ENCODE assay signal across 23 mouse cellular contexts in genomic region chr14:97982676-97983075, GRCm38 (mm10).
A peak's percentile ranks its signal among the peaks of the same experiment; 100 is the strongest.
DNase-seq lines count a peak whose midpoint lies in the region; ATAC-seq lines count a peak whose summit lies in the region.
"Had no signal": no experiment of that assay in that cellular context is flagged by ENCODE, and none has a peak within 500 bp of the region (broad histone marks: within the 10 kb centered on the region; RNA-seq: fewer than 3 reads in every experiment).

No protein-coding gene starts in this region.

- no peaks in the 10 kb centered on the region for H3K36me3 ChIP-seq in kidney, embryonic 14.5 days (ENCODE audit: control insufficient read depth, insufficient read depth, low read length)
- H3K36me3 ChIP-seq in kidney, embryonic 16.5 days (ENCODE audit: insufficient read depth, low read length), result no peaks in the 10 kb centered on the region
- H3K36me3 ChIP-seq: embryonic facial prominence, embryonic 10.5 days; embryonic facial prominence, embryonic 12.5 days; forebrain, embryonic 15.5 days; G1E had no signal

- no peak overlapping the region for H3K4me2 ChIP-seq in kidney, embryonic 14.5 days (replicated peaks; ENCODE audit: low read depth, low read length)
- H3K4me2 ChIP-seq in kidney, embryonic 16.5 days (replicated peaks; ENCODE audit: low read depth, low read length), result peak overlapping the region; percentile 23; the same call in 1 of the 2 replicates
- H3K4me2 ChIP-seq: embryonic facial prominence, embryonic 12.5 days; forebrain, embryonic 13.5 days; forebrain, embryonic 15.5 days had no signal

- peak overlapping the region; percentile 51; the same call in 1 of the 2 replicates for H3K27ac ChIP-seq in kidney, embryonic 14.5 days (ENCODE audit: low read depth, low read length)
- H3K27ac ChIP-seq in kidney, embryonic 16.5 days (ENCODE audit: low read length), result peak overlapping the region; percentile 72; the same call in 1 of the 2 replicates
- H3K27ac ChIP-seq: embryonic facial prominence, embryonic 12.5 days; forebrain, embryonic 13.5 days; forebrain, embryonic 15.5 days had no signal

- no peak for DNase-seq in kidney, postnatal 36 days
- DNase-seq in kidney, adult 18-20 months, result no peak
- peak; percentile 13 for DNase-seq in gonadal fat pad, adult 2 months (ENCODE audit: low read depth)
- DNase-seq: adrenal gland, adult 8-10 months; adrenal gland, postnatal 14 days; adrenal gland, postnatal 36 days; B cell, adult 2 months; cerebellum, adult 11-12 months; cerebellum, adult 2 months; cerebellum, adult 9-10 months; cerebellum, postnatal 10 days; cerebellum, postnatal 25 days had no signal

- peaks cover 29% of the 10 kb centered on the region for H3K4me1 ChIP-seq in kidney, embryonic 14.5 days (ENCODE audit: control insufficient read depth, insufficient read depth, low read length)
- peaks cover 34% of the 10 kb centered on the region for H3K4me1 ChIP-seq in kidney, embryonic 16.5 days (ENCODE audit: insufficient read depth, low read length)
- H3K4me1 ChIP-seq: forebrain, embryonic 15.5 days had no signal

- peak; percentile 83 for ATAC-seq in kidney, embryonic 14.5 days (ENCODE audit: low FRiP score, low TSS enrichment)
- peak; percentile 75; the same call in 1 of the 2 replicates for ATAC-seq in kidney, embryonic 16.5 days (ENCODE audit: low FRiP score, low TSS enrichment)
- ATAC-seq: activated CD4-positive, CD25-positive, alpha-beta regulatory T cell, adult 4 months; CD4-positive, CD25-positive, alpha-beta regulatory T cell, adult 4 months; forebrain, embryonic 13.5 days; forebrain, embryonic 15.5 days; Patski had no signal

- no peak overlapping the region for H3K4me3 ChIP-seq in kidney, embryonic 14.5 days (ENCODE audit: low read length)
- H3K4me3 ChIP-seq in kidney, embryonic 16.5 days (ENCODE audit: low read length), result no peak overlapping the region
- H3K4me3 ChIP-seq: embryonic facial prominence, embryonic 10.5 days; embryonic facial prominence, embryonic 12.5 days; forebrain, embryonic 13.5 days; forebrain, embryonic 15.5 days had no signal

- H3K27me3 ChIP-seq in kidney, embryonic 14.5 days (ENCODE audit: control insufficient read depth, insufficient read depth, low read length), result no peaks in the 10 kb centered on the region
- H3K27me3 ChIP-seq in kidney, embryonic 16.5 days (ENCODE audit: insufficient read depth, low read length), result no peaks in the 10 kb centered on the region
- H3K27me3 ChIP-seq: CH12.LX; embryonic facial prominence, embryonic 12.5 days; forebrain, embryonic 15.5 days had no signal

- WGBS in kidney, embryonic 14.5 days, result 16% methylated on average over 6 of the region's 6 CpGs
- WGBS in kidney, embryonic 16.5 days, result 18% methylated on average over 6 of the region's 6 CpGs

- H3K9me3 ChIP-seq in kidney, embryonic 14.5 days (ENCODE audit: control insufficient read depth, low read length), result no peaks in the 10 kb centered on the region
- H3K9me3 ChIP-seq in kidney, embryonic 16.5 days (ENCODE audit: low read length), result no peaks in the 10 kb centered on the region
- H3K9me3 ChIP-seq: embryonic facial prominence, embryonic 10.5 days; embryonic facial prominence, embryonic 12.5 days; forebrain, embryonic 13.5 days; forebrain, embryonic 15.5 days; G1E had no signal

- H3K9ac ChIP-seq in kidney, embryonic 14.5 days (ENCODE audit: low read depth, low read length), result no peak overlapping the region
- H3K9ac ChIP-seq in kidney, embryonic 16.5 days (replicated peaks; ENCODE audit: low read length), result no peak overlapping the region
- H3K9ac ChIP-seq: embryonic facial prominence, embryonic 12.5 days; forebrain, embryonic 13.5 days; forebrain, embryonic 15.5 days had no signal
